In genomic region chr13:62129432-62130171, GRCm38 (mm10) we compare ENCODE assay signal across 8 mouse cellular contexts. TPM values are rescaled to one million over a fixed set of nuclear protein-coding genes. Genes with fewer than 3 reads are reported as not detected.
DNase-seq lines count a peak whose midpoint lies in the region; ATAC-seq and TF ChIP-seq lines count a peak whose summit lies in the region.
"Not testable (repeated sequence)": the region's sequence is repeated elsewhere in the genome, so short reads cannot be mapped to it uniquely, and the experiment has no call there.

Gene Zfp808, plus strand, starts transcription at chr13:62129886.

- 6% methylated on average over 21 of the region's 21 CpGs for WGBS in forebrain, embryonic 15.5 days
- 6% methylated on average over 21 of the region's 21 CpGs for WGBS in large intestine, adult 2 months
- WGBS in liver, embryonic 15.5 days (ENCODE audit: insufficient replicate concordance), result 3% methylated on average over 21 of the region's 21 CpGs
- 5% methylated on average over 19 of the region's 21 CpGs for WGBS in neural tube, embryonic 11.5 days
- 2% methylated on average over 19 of the region's 21 CpGs for WGBS in stomach, postnatal 0 days

- not testable (repeated sequence) for H3K9me3 ChIP-seq in forebrain, embryonic 15.5 days; liver, embryonic 15.5 days (replicated peaks); neural tube, embryonic 11.5 days (ENCODE audit: control insufficient read depth, low read length); stomach, postnatal 0 days (ENCODE audit: control insufficient read depth, low read length)

- peak within 1 kb of the TSS; percentile 49 for H3K4me2 ChIP-seq in forebrain, embryonic 15.5 days (replicated peaks)
- H3K4me2 ChIP-seq in liver, embryonic 15.5 days, result peak within 1 kb of the TSS; percentile 68
- H3K4me2 ChIP-seq in neural tube, embryonic 11.5 days (ENCODE audit: low read depth), result peak within 1 kb of the TSS; percentile 27
- peak within 1 kb of the TSS; percentile 49 for H3K4me2 ChIP-seq in stomach, postnatal 0 days (replicated peaks; ENCODE audit: low read depth)

- peak within 1 kb of the TSS; percentile 57 for H3K9ac ChIP-seq in forebrain, embryonic 15.5 days (replicated peaks)
- peak within 1 kb of the TSS; percentile 73 for H3K9ac ChIP-seq in liver, embryonic 15.5 days
- H3K9ac ChIP-seq in neural tube, embryonic 11.5 days (ENCODE audit: low read length), result peak within 1 kb of the TSS; percentile 49
- H3K9ac ChIP-seq in stomach, postnatal 0 days (ENCODE audit: low read length), result peak within 1 kb of the TSS; percentile 63

- H3K27me3 ChIP-seq in forebrain, embryonic 15.5 days; liver, embryonic 15.5 days; neural tube, embryonic 11.5 days (ENCODE audit: control insufficient read depth, insufficient read depth, low read length); stomach, postnatal 0 days (ENCODE audit: control insufficient read depth, insufficient read depth, low read length): not testable (repeated sequence)

- peak; percentile 90 for ATAC-seq in forebrain, embryonic 15.5 days (replicated peaks)
- peak; percentile 87 for ATAC-seq in liver, embryonic 15.5 days (ENCODE audit: insufficient read depth)
- ATAC-seq in neural tube, embryonic 11.5 days (ENCODE audit: insufficient read depth, low FRiP score, low TSS enrichment), result peak; percentile 87
- ATAC-seq in stomach, postnatal 0 days (ENCODE audit: low FRiP score, low TSS enrichment), result not testable (repeated sequence)

- DNase-seq in ES-CJ7 (ENCODE audit: low read depth, low spot score), result peak; percentile 82
- peak; percentile 39 for DNase-seq in cerebellum, adult 11-12 months
- peak; percentile 42 for DNase-seq in heart, postnatal 25 days (ENCODE audit: low spot score)
- peak; percentile 13 for DNase-seq in large intestine, adult 2 months (ENCODE audit: low read depth, low spot score)
- peak; percentile 66 for DNase-seq in neural tube, embryonic 11.5 days (ENCODE audit: low spot score)
- DNase-seq in stomach, postnatal 0 days (ENCODE audit: low spot score), result peak; percentile 36

- not testable (repeated sequence) for TF ChIP-seq CTCF in stomach, postnatal 0 days (IDR thresholded peaks at IDR 0.05; ENCODE audit: low read depth)

- not testable (repeated sequence) for H3K36me3 ChIP-seq in forebrain, embryonic 15.5 days; liver, embryonic 15.5 days (replicated peaks); neural tube, embryonic 11.5 days (ENCODE audit: control insufficient read depth, insufficient read depth, low read length); stomach, postnatal 0 days (ENCODE audit: control insufficient read depth, insufficient read depth, low read length)

- not testable (repeated sequence) for TF ChIP-seq EP300 in stomach, postnatal 0 days (optimal IDR thresholded peaks at IDR 0.05)

- H3K4me3 ChIP-seq in forebrain, embryonic 15.5 days, result peak within 1 kb of the TSS; percentile 54
- peak within 1 kb of the TSS; percentile 77 for H3K4me3 ChIP-seq in liver, embryonic 15.5 days (replicated peaks)
- H3K4me3 ChIP-seq in neural tube, embryonic 11.5 days (ENCODE audit: low read depth, low read length), result peak within 1 kb of the TSS; percentile 44
- H3K4me3 ChIP-seq in stomach, postnatal 0 days (ENCODE audit: low read depth, low read length), result peak within 1 kb of the TSS; percentile 57

- H3K27ac ChIP-seq in forebrain, embryonic 15.5 days (replicated peaks); neural tube, embryonic 11.5 days (ENCODE audit: low read depth, low read length); stomach, postnatal 0 days (replicated peaks): not testable (repeated sequence)
- H3K27ac ChIP-seq in liver, embryonic 15.5 days (replicated peaks), result peak within 1 kb of the TSS; percentile 82

- H3K4me1 ChIP-seq in forebrain, embryonic 15.5 days; liver, embryonic 15.5 days (replicated peaks); neural tube, embryonic 11.5 days (ENCODE audit: control insufficient read depth, insufficient read depth, low read length); stomach, postnatal 0 days (replicated peaks; ENCODE audit: control insufficient read depth, insufficient read depth): not testable (repeated sequence)

- intact Hi-C loops in heart, postnatal 25 days (cut with DNase I), result not testable (repeated sequence)

RNA-seq across cellular contexts. Expression of gene Zfp808, which starts in this region (rescaled TPM):
- polyA plus RNA-seq in forebrain, embryonic 15.5 days (2015; fragmentation: Nextera tagmentation; extraction: Ambion mirVana), result 4.9 and 5.5 TPM in 2 replicates
- 1 to 10 TPM; 2.3 to 2.5 TPM for total RNA-seq in heart, postnatal 25 days (2021)
- polyA plus RNA-seq in large intestine, adult 2 months (2012; rRNA removed), result 0.12 and 0.32 TPM in 2 replicates
- polyA plus RNA-seq in liver, embryonic 15.5 days (2015; fragmentation: Nextera tagmentation; extraction: Ambion mirVana), result 6.6 and 7.0 TPM in 2 replicates
- 11.6 and 13.1 TPM in 2 replicates for polyA plus RNA-seq in neural tube, embryonic 11.5 days (2014; fragmentation: Nextera tagmentation; extraction: Ambion mirVana)
- 1.9 and 2.3 TPM in 2 replicates for polyA plus RNA-seq in stomach, postnatal 0 days (2015; fragmentation: Nextera tagmentation; extraction: Ambion mirVana)

Comparison
In these comparisons a context has a peak if more than half of its experiments do, and no peak if none do; other contexts are left out.
1. Peak in DNase-seq in large intestine, adult 2 months; RNA of the gene not detected or under 1 TPM.
2. DNase-seq: peak in every context shown above with its lines; median percentile 82 in ES-CJ7; 66 in neural tube, embryonic 11.5 days; 42 in heart, postnatal 25 days; 39 in cerebellum, adult 11-12 months; 36 in stomach, postnatal 0 days; 13 in large intestine, adult 2 months.